Mouse (Mus musculus): ENCODE results near the gene Slc50a1. TPM values are rescaled to one million over a fixed set of nuclear protein-coding genes. Genes with fewer than 3 reads are reported as not detected.

Slc50a1 gene
- polyA plus RNA-seq, 1 experiment = 91.5 TPM

- no peak for TF ChIP-seq CTCF (IDR thresholded peaks at IDR 0.05; ENCODE audit: borderline replicate concordance, insufficient read depth, low read length)
- no peak for TF ChIP-seq POLR2A (IDR thresholded peaks at IDR 0.05; ENCODE audit: low read depth, low read length)
- Histone ChIP-seq H3K27ac (ENCODE audit: insufficient read depth, low read length) (no peak overlapping the region), H3K4me1 (ENCODE audit: control insufficient read depth, insufficient read depth, low read length) (no peaks in the 10 kb centered on the region), H3K4me3 (ENCODE audit: insufficient read depth, low read length) (no peak overlapping the region)
These were observed 52.1 kb downstream of the Slc50a1 start for GRCm38 (mm10) chr3:89218271-89218670.

Other genes with a start within 250 kb of the Slc50a1 start
- gene Rusc1, start 177.3 kb downstream of the Slc50a1 start, polyA plus RNA-seq (2011; ENCODE audit: insufficient read length, low read depth, missing spikeins) = 15.4 and 17.8 TPM in 2 replicates
- not detected in 2 replicates for gene Gm43738, start 169.5 kb downstream of the Slc50a1 start, polyA plus RNA-seq (2011; ENCODE audit: insufficient read length, low read depth, missing spikeins)
- gene Fdps, start 168.6 kb downstream of the Slc50a1 start, polyA plus RNA-seq (2011; ENCODE audit: insufficient read length, low read depth, missing spikeins) = 145 and 176 TPM in 2 replicates
- gene Pklr, start 134.4 kb downstream of the Slc50a1 start, polyA plus RNA-seq (2011; ENCODE audit: insufficient read length, low read depth, missing spikeins) = not detected in 2 replicates
- gene Hcn3, start 110.4 kb downstream of the Slc50a1 start, polyA plus RNA-seq (2011; ENCODE audit: insufficient read length, low read depth, missing spikeins) = 0.32 and 1.0 TPM in 2 replicates
- 45.3 and 57.5 TPM in 2 replicates for gene Clk2, start 105.8 kb downstream of the Slc50a1 start, polyA plus RNA-seq (2011; ENCODE audit: insufficient read length, low read depth, missing spikeins)
- gene Scamp3, start 93.1 kb downstream of the Slc50a1 start, polyA plus RNA-seq (2011; ENCODE audit: insufficient read length, low read depth, missing spikeins) = 75.7 and 91.2 TPM in 2 replicates
- gene Fam189b, start 87.4 kb downstream of the Slc50a1 start, polyA plus RNA-seq (2011; ENCODE audit: insufficient read length, low read depth, missing spikeins) = 46.9 and 49.5 TPM in 2 replicates
- 86.8 and 103 TPM in 2 replicates for gene Gba, start 67.6 kb downstream of the Slc50a1 start, polyA plus RNA-seq (2011; ENCODE audit: insufficient read length, low read depth, missing spikeins)
- 60.8 and 83.1 TPM in 2 replicates for gene Thbs3, start 55.4 kb downstream of the Slc50a1 start, polyA plus RNA-seq (2011; ENCODE audit: insufficient read length, low read depth, missing spikeins)
- 96.9 and 98.6 TPM in 2 replicates for gene Mtx1, start 43.5 kb downstream of the Slc50a1 start, polyA plus RNA-seq (2011; ENCODE audit: insufficient read length, low read depth, missing spikeins)
- 1.1 and 2.5 TPM in 2 replicates for gene Muc1, start 41.5 kb downstream of the Slc50a1 start, polyA plus RNA-seq (2011; ENCODE audit: insufficient read length, low read depth, missing spikeins)
- 265 and 289 TPM in 2 replicates for gene Krtcap2, start 24.6 kb downstream of the Slc50a1 start, polyA plus RNA-seq (2011; ENCODE audit: insufficient read length, low read depth, missing spikeins)
- 14.2 and 24.2 TPM in 2 replicates for gene Trim46, start 24.3 kb downstream of the Slc50a1 start, polyA plus RNA-seq (2011; ENCODE audit: insufficient read length, low read depth, missing spikeins)
- gene Dpm3, start 11.2 kb downstream of the Slc50a1 start, polyA plus RNA-seq (2011; ENCODE audit: insufficient read length, low read depth, missing spikeins) = 47.2 and 51.3 TPM in 2 replicates
- 4.1 and 7.1 TPM in 2 replicates for gene Efna1, start 10.6 kb upstream of the Slc50a1 start, polyA plus RNA-seq (2011; ENCODE audit: insufficient read length, low read depth, missing spikeins)
- gene Efna3, start 52.4 kb upstream of the Slc50a1 start, polyA plus RNA-seq (2011; ENCODE audit: insufficient read length, low read depth, missing spikeins) = 7.1 and 8.7 TPM in 2 replicates
- 11.2 and 11.4 TPM in 2 replicates for gene Efna4, start 67.5 kb upstream of the Slc50a1 start, polyA plus RNA-seq (2011; ENCODE audit: insufficient read length, low read depth, missing spikeins)
- gene Adam15, start 79.4 kb upstream of the Slc50a1 start, polyA plus RNA-seq (2011; ENCODE audit: insufficient read length, low read depth, missing spikeins) = 112 and 136 TPM in 2 replicates
- not detected in 2 replicates for gene Dcst2, start 91.4 kb upstream of the Slc50a1 start, polyA plus RNA-seq (2011; ENCODE audit: insufficient read length, low read depth, missing spikeins)
- not detected in 2 replicates for gene Dcst1, start 94.7 kb upstream of the Slc50a1 start, polyA plus RNA-seq (2011; ENCODE audit: insufficient read length, low read depth, missing spikeins)
- gene Zbtb7b, start 124.2 kb upstream of the Slc50a1 start, polyA plus RNA-seq (2011; ENCODE audit: insufficient read length, low read depth, missing spikeins) = 46.9 and 56.0 TPM in 2 replicates
- not detected in 2 replicates for gene Lenep, start 132.2 kb upstream of the Slc50a1 start, polyA plus RNA-seq (2011; ENCODE audit: insufficient read length, low read depth, missing spikeins)
- gene Flad1, start 141.3 kb upstream of the Slc50a1 start, polyA plus RNA-seq (2011; ENCODE audit: insufficient read length, low read depth, missing spikeins) = 10.9 and 11.2 TPM in 2 replicates
- 142 and 174 TPM in 2 replicates for gene Cks1b, start 147.8 kb upstream of the Slc50a1 start, polyA plus RNA-seq (2011; ENCODE audit: insufficient read length, low read depth, missing spikeins)
- gene Shc1, start 147.9 kb upstream of the Slc50a1 start, polyA plus RNA-seq (2011; ENCODE audit: insufficient read length, low read depth, missing spikeins) = 224 and 227 TPM in 2 replicates
- 42.4 and 45.2 TPM in 2 replicates for gene Pygo2, start 159.6 kb upstream of the Slc50a1 start, polyA plus RNA-seq (2011; ENCODE audit: insufficient read length, low read depth, missing spikeins)
- gene Pbxip1, start 166.1 kb upstream of the Slc50a1 start, polyA plus RNA-seq (2011; ENCODE audit: insufficient read length, low read depth, missing spikeins) = 90.9 and 91.6 TPM in 2 replicates
- gene Pmvk, start 184.0 kb upstream of the Slc50a1 start, polyA plus RNA-seq (2011; ENCODE audit: insufficient read length, low read depth, missing spikeins) = 16.3 and 21.0 TPM in 2 replicates
- gene Kcnn3, start 249.6 kb upstream of the Slc50a1 start, polyA plus RNA-seq (2011; ENCODE audit: insufficient read length, low read depth, missing spikeins) = 0.90 and 1.6 TPM in 2 replicates